Mouse (Mus musculus): ENCODE measurements around the gene Gm29735. TPM values are rescaled to one million over a fixed set of nuclear protein-coding genes. Genes with fewer than 3 reads are reported as not detected.
"Not testable (repeated sequence)": the region's sequence is repeated elsewhere in the genome, so short reads cannot be mapped to it uniquely, and the experiment has no call there.

The Gm29735 gene
- not detected for total RNA-seq (2021)

- DNase-seq; intact Hi-C loops (cut with DNase I): not testable (repeated sequence)
Observed at GRCm38 (mm10) chr7:142157013-142157412, at the start of gene Gm29735. Gm29735 (minus strand) TSS chr7:142157113.

DNA sequence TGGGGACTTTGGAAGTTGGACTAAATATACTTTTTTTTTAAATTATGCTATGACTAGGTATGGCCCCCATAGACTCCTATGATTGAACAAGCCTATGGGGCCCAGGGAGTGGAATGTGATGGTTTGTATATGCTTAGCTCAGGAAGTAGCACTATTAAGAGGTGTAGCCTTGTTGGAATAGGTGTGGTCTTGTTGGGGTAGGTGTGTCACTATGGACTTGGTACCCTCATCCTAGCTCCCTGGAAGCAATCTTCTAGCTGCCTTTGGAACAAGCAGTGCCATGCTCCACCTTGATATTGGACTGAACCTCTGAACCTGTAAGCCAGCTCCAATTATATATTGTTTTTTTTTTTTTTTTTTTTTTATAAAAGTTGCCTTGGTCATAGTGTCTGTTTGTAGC is 48.6 kb upstream of the Gm29735 start:
- intact Hi-C loops (cut with DNase I): no loop called here
- no peak for DNase-seq

GRCm38 (mm10) chr7:142201064-142201463 is 44.2 kb upstream of the Gm29735 start, which contains the start of gene Krtap5-3:
Krtap5-3 (plus strand) TSS chr7:142201364.
- intact Hi-C loops (cut with DNase I): no loop called here
- DNase-seq: no peak

GRCm38 (mm10) chr7:142198748-142199147 is 41.8 kb upstream of the Gm29735 start:
- DNase-seq: no peak
- intact Hi-C loops (cut with DNase I): no loop called here

DNA sequence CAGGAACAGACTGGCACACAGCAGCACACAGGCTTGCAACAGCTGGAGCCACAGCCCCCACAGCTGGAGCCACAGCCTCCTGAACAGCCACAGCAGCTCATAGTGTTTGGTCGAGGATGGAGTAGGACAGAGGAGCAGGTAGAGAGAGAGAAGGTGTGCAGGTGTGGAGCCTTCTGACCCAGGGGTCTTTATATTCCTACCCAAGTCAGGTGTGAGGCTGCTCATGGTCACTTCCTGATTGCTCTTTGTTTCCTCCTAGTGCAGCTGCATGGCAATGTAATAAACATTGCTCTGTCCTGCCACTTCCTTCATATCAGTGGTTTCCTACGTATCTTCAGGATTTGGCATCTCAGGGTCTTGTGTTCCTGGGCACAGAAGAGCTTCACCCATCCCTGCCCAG is 33.4 kb upstream of the Gm29735 start, which contains the start of gene Gm10153:
Gene Gm10153 (minus strand): TSS at position 101 of the 400 bp plus-strand sequence.
- intact Hi-C loops (cut with DNase I): no loop called here
- DNase-seq: no peak

DNA sequence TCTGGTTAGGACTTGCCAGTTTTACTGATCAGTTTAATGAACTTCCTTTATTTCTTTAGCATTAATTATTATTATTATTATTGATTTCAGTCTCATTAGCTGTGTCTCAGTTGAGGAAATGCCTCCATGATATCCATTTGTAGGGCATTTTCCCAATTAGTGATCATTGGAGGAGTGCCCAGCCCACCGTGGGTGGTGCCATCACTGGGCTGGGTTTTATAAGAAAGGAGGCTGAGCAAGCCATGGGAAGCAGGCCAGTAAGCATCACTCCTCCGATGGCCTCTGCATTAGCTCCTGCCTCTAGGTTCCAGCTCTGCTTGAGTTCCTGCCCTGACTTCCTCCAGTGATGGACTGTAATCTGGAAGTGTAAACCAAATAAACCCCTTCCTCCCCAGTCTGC is 31.2 kb upstream of the Gm29735 start:
- intact Hi-C loops (cut with DNase I): no loop called here
- no peak for DNase-seq

GRCm38 (mm10) chr7:142181021-142181420 is 24.1 kb upstream of the Gm29735 start:
- no peak for DNase-seq
- intact Hi-C loops (cut with DNase I): no loop called here

DNA sequence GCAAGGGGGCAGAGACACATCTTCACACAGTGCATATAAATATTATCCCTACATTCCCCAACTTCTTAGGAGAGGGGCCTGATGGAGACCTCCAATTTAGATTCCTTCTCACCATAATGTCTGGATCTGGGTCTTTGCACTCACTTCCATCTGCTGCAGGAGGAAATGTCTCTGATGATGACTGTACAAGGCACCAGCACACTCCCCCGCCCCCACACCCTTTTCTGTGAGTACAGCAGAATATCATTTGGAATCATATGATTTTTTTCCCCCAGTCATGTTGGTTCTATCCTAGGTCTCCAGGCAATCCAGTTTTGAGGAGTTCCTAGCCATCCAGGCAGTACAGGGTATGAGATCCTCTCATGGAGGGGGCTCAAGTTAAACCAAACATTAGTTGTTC is 21.8 kb upstream of the Gm29735 start:
- intact Hi-C loops (cut with DNase I): no loop called here
- no peak for DNase-seq

GRCm38 (mm10) chr7:142175905-142176304 is 19.0 kb upstream of the Gm29735 start, which contains the start of gene Krtap5-2:
Krtap5-2 (minus strand) TSS chr7:142176005.
- intact Hi-C loops (cut with DNase I); DNase-seq: not testable (repeated sequence)

- intact Hi-C loops (cut with DNase I): no loop called here
- DNase-seq: no peak
Observed at GRCm38 (mm10) chr7:142169836-142170235, 12.9 kb upstream of the Gm29735 start.

GRCm38 (mm10) chr7:142165639-142166038 is 8.7 kb upstream of the Gm29735 start, which contains the start of gene Gm4553:
Gm4553 (minus strand) TSS chr7:142165739.
- DNase-seq; intact Hi-C loops (cut with DNase I): not testable (repeated sequence)

DNA sequence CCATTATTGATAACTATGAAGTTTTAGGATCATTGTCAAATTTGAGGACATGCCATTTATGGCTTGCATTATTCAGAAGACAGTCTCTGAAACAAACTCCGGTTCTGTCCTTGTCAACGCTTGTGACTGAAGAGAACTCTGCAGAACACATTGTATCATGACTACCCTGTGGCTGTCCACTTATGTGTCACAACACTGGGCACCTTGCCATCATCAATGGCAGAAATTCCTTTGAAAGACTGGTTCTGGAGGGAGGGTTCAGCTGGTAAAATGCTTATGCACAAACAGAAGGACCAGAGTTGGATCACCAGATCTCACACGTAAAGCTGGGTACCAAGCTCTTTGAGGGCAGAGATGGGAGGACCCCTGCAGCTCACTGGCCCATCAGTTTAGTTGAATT is 2.5 kb upstream of the Gm29735 start:
- DNase-seq: no peak
- intact Hi-C loops (cut with DNase I): no loop called here

GRCm38 (mm10) chr7:142155308-142155707 is 1.6 kb downstream of the Gm29735 start:
- intact Hi-C loops (cut with DNase I): no loop called here
- no peak for DNase-seq

DNA sequence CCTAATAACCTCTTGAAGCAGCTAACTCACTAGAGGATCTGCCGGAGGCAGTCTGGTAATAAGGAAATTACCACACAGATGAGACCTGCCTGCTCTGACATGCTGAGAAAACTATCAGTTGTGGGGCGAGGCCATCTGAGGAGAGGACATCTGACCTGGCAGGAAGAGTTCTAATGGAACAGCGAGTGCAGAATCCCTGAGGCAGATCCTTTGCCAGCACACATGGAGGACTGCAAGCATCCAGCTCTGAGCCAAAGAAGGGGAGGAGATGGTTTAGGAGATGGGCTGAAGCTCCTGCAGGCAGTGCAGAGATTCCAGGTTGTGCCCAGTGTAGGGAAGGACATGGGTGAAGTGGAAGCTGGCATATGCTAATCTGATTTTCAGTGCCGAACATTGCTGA is 4.7 kb downstream of the Gm29735 start:
- no peak for DNase-seq
- intact Hi-C loops (cut with DNase I): no loop called here

DNA sequence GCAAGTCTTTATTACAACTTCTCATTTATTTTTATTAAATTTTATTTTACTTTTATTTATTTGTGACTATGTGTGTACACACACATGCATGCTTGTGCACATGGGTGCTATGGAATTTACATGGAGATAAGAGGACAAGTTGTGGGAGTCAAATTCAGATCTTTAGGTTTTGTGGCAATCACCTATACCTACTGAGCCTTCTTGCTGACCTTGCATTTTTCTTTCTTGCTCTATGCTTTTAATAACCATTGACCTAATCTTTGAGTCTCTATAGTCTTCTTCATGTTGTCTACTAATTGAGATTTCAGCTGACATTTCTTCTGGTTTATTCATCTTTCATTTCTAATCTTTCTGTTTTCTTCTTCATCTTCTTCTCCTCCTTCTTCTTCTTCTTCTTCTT is 8.3 kb downstream of the Gm29735 start:
- intact Hi-C loops (cut with DNase I): no loop called here
- no peak for DNase-seq

DNA sequence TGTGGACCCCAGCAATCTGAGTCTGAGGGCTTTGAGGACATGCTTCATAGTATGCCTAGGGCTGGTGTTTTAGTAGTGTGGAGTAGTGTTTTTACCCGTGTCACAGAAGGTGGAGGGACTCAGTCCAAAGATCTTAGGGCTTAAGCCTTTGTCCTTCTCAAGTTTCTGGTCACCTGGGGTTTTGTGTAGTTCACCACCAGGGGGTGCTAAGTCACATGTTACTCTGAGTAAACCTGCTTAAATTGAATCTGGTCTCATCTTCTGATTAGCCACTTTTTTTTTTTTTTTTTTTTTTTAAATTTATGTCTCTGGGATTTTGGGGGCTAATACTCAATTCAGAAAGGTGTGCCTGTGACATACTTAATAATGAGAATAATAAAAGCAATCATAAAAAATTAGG is 10.9 kb downstream of the Gm29735 start:
- peak; percentile 26 to 36 for DNase-seq

DNA sequence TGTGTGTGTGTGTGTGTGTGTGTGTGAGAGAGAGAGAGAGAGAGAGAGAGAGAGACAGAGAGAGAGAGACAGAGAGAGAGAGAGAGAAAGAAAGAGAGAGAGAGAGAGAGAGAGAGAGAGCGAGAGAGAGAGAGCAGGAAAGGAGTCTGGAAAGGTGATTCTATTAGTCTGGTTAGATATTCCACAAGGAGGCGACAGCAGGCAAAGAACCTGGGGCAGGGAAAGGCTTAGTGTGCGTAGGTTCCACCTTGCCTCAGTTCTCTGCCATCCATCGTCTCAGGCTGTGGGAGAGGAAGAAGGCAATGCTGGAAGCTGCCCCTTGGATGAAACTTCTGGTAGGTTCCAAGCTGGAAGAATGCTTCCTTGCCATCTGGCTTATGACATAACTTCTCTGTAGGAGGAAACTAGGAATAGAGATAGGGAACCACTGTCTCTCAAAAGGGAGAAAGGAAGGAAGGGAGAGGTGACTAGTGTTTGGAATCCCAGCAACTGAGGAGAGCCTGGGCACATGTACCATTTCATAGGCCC is 11.4 kb downstream of the Gm29735 start:
- intact Hi-C loops (cut with DNase I): no loop called here
- DNase-seq: no peak

More for the DNA sequence above, 10.9 kb downstream of the Gm29735 start:
- intact Hi-C loops (cut with DNase I): loop anchor here (1.0 kb wide), 2 partner anchors 103 to 138 kb away; no protein-coding TSS in a partner anchor

GRCm38 (mm10) chr7:142144507-142144906 is 12.4 kb downstream of the Gm29735 start, which contains the start of gene Gm45337:
Gm45337 (minus strand) TSS chr7:142144607.
- intact Hi-C loops (cut with DNase I): no loop called here
- DNase-seq: no peak

DNA sequence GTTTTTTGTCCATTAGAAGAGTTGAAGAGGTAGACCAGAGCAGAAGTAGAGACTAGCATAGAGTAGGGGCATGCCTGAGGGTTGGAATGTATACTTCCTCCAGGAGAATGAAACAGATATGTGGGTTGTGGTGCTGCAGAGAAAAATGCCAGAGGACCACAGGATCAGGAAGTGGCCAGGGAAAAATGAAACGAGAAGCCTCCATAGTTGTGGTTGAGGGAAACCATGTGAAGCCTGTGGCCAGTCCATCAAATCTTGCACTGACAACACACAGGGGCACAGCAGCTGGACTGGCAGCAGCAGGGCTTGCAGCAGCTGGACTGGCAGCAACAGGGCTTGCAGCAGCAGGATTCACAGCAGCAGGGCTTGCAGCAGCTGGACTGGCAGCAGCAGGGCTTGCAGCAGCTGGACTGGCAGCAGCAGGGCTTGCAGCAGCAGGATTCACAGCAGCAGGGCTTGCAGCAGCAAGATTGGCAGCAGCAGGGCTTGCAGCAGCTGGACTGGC is 13.4 kb downstream of the Gm29735 start:
- intact Hi-C loops (cut with DNase I); DNase-seq: not testable (repeated sequence)

GRCm38 (mm10) chr7:142140696-142141095 is 16.2 kb downstream of the Gm29735 start:
- DNase-seq: no peak
- intact Hi-C loops (cut with DNase I): no loop called here

GRCm38 (mm10) chr7:142135934-142136333 is 21.0 kb downstream of the Gm29735 start, which contains the start of gene Gm39115:
Gm39115 (minus strand) TSS chr7:142136034.
- DNase-seq; intact Hi-C loops (cut with DNase I): not testable (repeated sequence)
